Mouse (Mus musculus): ENCODE data around the gene Gpm6b.

The Gpm6b gene

GRCm38 (mm10) chrX:166307437-166308222, 68.9 kb downstream of the Gpm6b start:
- peak; percentile 43 for DNase-seq (ENCODE audit: low spot score)

- no peak for DNase-seq (ENCODE audit: low spot score)
Measured at GRCm38 (mm10) chrX:166308798-166309197, 70.1 kb downstream of the Gpm6b start.

- no peak for DNase-seq (ENCODE audit: low spot score)
Measured at GRCm38 (mm10) chrX:166315251-166315650, 76.5 kb downstream of the Gpm6b start.

- peak; percentile 48 for DNase-seq (ENCODE audit: low spot score)
Measured at GRCm38 (mm10) chrX:166316552-166317375, 78.1 kb downstream of the Gpm6b start.

- DNase-seq (ENCODE audit: low spot score), result no peak
Measured at GRCm38 (mm10) chrX:166317376-166317679, 78.6 kb downstream of the Gpm6b start.

- no peak for DNase-seq (ENCODE audit: low spot score)
Measured at GRCm38 (mm10) chrX:166323226-166323625, 84.5 kb downstream of the Gpm6b start.

GRCm38 (mm10) chrX:166327621-166328020, 88.9 kb downstream of the Gpm6b start:
- no peak for DNase-seq (ENCODE audit: low spot score)

- no peak for DNase-seq (ENCODE audit: low spot score)
Measured at GRCm38 (mm10) chrX:166328219-166328901, 89.6 kb downstream of the Gpm6b start.

GRCm38 (mm10) chrX:166328904-166329451, 90.3 kb downstream of the Gpm6b start:
- DNase-seq (ENCODE audit: low spot score), result no peak

- no peak for DNase-seq (ENCODE audit: low spot score)
Measured at GRCm38 (mm10) chrX:166334516-166335136, 95.9 kb downstream of the Gpm6b start.

GRCm38 (mm10) chrX:166338353-166338752, 99.6 kb downstream of the Gpm6b start:
- no peak for DNase-seq (ENCODE audit: low spot score)

- DNase-seq (ENCODE audit: low spot score), result peak; percentile 52
Measured at GRCm38 (mm10) chrX:166338784-166339520, 100.2 kb downstream of the Gpm6b start.

GRCm38 (mm10) chrX:166339911-166340310, 101.2 kb downstream of the Gpm6b start:
- DNase-seq (ENCODE audit: low spot score), result no peak

GRCm38 (mm10) chrX:166341795-166342194, 103.1 kb downstream of the Gpm6b start:
- no peak for DNase-seq (ENCODE audit: low spot score)

- peak; percentile 46 for DNase-seq (ENCODE audit: low spot score)
Measured at GRCm38 (mm10) chrX:166344228-166345015, 105.7 kb downstream of the Gpm6b start.

- DNase-seq (ENCODE audit: low spot score), result no peak
Measured at GRCm38 (mm10) chrX:166348086-166348485, 109.4 kb downstream of the Gpm6b start.

- DNase-seq (ENCODE audit: low spot score), result no peak
Measured at GRCm38 (mm10) chrX:166348634-166349033, 109.9 kb downstream of the Gpm6b start.

GRCm38 (mm10) chrX:166351790-166352189, 113.1 kb downstream of the Gpm6b start:
- peak; percentile 74 for DNase-seq (ENCODE audit: low spot score)

- no peak for DNase-seq (ENCODE audit: low spot score)
Measured at GRCm38 (mm10) chrX:166353412-166353811, 114.7 kb downstream of the Gpm6b start.

- DNase-seq (ENCODE audit: low spot score), result no peak
Measured at GRCm38 (mm10) chrX:166354913-166355312, 116.2 kb downstream of the Gpm6b start.
